Mouse (Mus musculus) E14TG2a.4 (cell line): Measurements from ENCODE around the gene Nt5c2.

Experiments used
- CTCF ChIP-seq: conservative IDR thresholded peaks from 2 replicates; pipeline ENCODE4 v1.5.1; 2014; ENCODE audit warnings: low read length
- POU5F1 ChIP-seq: IDR thresholded peaks from 2 replicates; pipeline ENCODE4 v1.6.1; 2014; ENCODE audit warnings: low read length, borderline replicate concordance

DNA sequence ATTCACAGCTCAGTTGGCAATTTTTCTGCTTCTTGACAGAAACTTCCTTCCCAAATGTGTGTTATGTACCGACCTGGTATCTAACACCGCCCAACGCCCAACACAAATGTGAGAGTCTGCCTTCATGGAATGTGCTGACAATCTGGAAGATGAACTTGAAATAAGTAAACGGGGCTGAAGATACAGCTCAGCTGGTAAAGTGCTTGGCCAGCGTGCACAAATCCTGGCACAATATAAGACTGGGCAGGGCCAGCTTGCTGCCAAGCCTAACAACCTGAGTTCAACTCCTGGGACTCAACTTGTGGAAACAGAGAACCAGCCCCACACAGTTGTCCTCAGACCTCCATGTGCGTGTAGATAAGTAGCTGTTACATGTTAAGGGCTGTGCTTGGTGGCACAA lies 48.6 kb downstream of the Nt5c2 start:
- TF ChIP-seq CTCF, result no peak
- TF ChIP-seq POU5F1, result no peak
